Mouse (Mus musculus) C2C12 (cell line): ENCODE results near the gene Nenf. TPM values are rescaled to one million over a fixed set of nuclear protein-coding genes. Genes with fewer than 3 reads are reported as not detected.

ENCODE experiments used
- H3K27me3 ChIP-seq: one replicate; pipeline ENCODE4 v1.6.1; 2011; ENCODE audit not compliant: control insufficient read depth, insufficient read depth, insufficient read length
- H3K36me3 ChIP-seq: one replicate; pipeline ENCODE4 v1.6.1; 2011; ENCODE audit not compliant: control insufficient read depth, insufficient read depth
- H3K4me3 ChIP-seq: one replicate; pipeline ENCODE4 v1.5.1; 2011; ENCODE audit warnings: mild to moderate bottlenecking, control low read depth; ENCODE audit not compliant: poor library complexity, insufficient read depth, severe bottlenecking
- H3K79me2 ChIP-seq: one replicate; pipeline ENCODE4 v1.6.1; 2011; ENCODE audit not compliant: control insufficient read depth, insufficient read depth
- H3K79me3 ChIP-seq: one replicate; pipeline ENCODE4 v1.6.1; 2011; ENCODE audit warnings: low read depth, control low read depth
- H3ac ChIP-seq: one replicate; pipeline ENCODE3; 2011; ENCODE audit warnings: low read depth; ENCODE audit not compliant: control insufficient read depth, insufficient read length
- CEBPB ChIP-seq: IDR thresholded peaks from one replicate; pipeline ENCODE4 v1.6.1; 2011; ENCODE audit warnings: low read depth, mild to moderate bottlenecking, control low read depth, moderate library complexity
- CTCF ChIP-seq: IDR thresholded peaks from one replicate; pipeline ENCODE4 v1.5.1; 2011; ENCODE audit not compliant: control insufficient read depth, insufficient read depth, insufficient read length
- FOSL1 ChIP-seq: IDR thresholded peaks from one replicate; pipeline ENCODE4 v1.8.0; 2011; ENCODE audit warnings: mild to moderate bottlenecking, low read length; ENCODE audit not compliant: poor library complexity, insufficient read depth, severe bottlenecking
- MAX ChIP-seq: IDR thresholded peaks from one replicate; pipeline ENCODE4 v1.6.1; 2011; ENCODE audit warnings: mild to moderate bottlenecking, control low read depth
- MYOD1 ChIP-seq: IDR thresholded peaks from one replicate; pipeline ENCODE4 v1.6.1; 2011; ENCODE audit warnings: low read depth; ENCODE audit not compliant: control insufficient read depth, insufficient read length
- MYOG ChIP-seq: IDR thresholded peaks from one replicate; pipeline ENCODE4 v1.6.1; 2011; ENCODE audit not compliant: control insufficient read depth, insufficient read length; ENCODE audit errors: extremely low read depth
- USF1 ChIP-seq: IDR thresholded peaks from one replicate; pipeline ENCODE4 v1.6.1; 2011; ENCODE audit warnings: low read depth, mild to moderate bottlenecking, control low read depth, moderate library complexity
- polyA plus RNA-seq: library from polyadenylated mRNA; unstranded; fragments of >200 nt; fragmentation: generic; extraction: Trizol; gene quantifications from one replicate; pipeline ENCODE4 v1.2.1, GENCODE M21; 2012; ENCODE audit warnings: missing spikeins

Gene Nenf
- polyA plus RNA-seq, 1 experiment: 98.5 TPM

DNA sequence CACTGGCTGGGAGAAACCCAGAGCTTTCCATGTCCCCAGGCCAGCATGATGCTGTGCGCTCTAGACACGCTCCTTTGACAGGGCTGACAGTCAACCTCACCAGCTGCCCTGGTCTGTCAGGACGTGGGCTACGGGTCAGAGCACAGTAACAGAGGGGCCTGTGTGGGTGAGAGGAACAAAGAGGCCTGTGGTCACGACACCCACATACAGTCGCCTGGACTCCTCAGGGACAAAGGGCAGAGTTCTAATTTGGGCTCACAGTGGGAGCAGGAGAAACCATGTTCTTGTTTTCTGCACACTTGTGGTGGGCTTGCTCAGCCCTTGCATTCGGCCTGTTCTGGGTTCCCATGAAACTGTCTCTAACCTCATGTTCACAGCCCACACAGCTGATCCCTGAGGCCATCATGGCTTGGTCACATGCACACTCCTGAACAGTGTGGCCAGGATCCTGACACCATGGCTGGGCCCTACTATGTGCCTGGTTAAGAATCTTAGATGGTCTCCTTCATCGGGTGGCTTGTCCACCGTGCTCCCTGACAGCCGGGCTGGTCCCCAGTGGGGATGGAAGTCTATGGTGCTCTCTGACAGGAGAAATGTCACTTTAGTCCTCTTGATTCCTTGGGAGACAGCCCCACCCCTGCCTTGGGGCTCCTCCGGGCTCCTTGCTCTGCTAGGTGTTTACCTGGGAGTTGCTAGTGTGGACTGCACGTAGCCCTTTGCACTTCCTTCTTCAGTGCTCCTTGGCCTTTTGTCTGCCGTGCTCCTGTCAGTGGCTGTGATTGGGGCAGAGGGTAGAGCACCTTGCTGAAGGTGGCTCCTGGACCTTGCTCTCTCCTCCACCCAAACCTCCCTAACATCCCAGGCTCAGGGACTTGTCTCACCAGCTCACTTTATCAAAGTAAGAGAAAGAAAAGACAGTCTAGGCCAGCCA is 34.6 kb downstream of the Nenf start:
- Histone ChIP-seq H3K4me3 (no peak overlapping the region), H3K27me3 (no peaks in the 10 kb centered on the region)
- TF ChIP-seq CEBPB (no peak), MYOD1 (peak; percentile 83)

DNA sequence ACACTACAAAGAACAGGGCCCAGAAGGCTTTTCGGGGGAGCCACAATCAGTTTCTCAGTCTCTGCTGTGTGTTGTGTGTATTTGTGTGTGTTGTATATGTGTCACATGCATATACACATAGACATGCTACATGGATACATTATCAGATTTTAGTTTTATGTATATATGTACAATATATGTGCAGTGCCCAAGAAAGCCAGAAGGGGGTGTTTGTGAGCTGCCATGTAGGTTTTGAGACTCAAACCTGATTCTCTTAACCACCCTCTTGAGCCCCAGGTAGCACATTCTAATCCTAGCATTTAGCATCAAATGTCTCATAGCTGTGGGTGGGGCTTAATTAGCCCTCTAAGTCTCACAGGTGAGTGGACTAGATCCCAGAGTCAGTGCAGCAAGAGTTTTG is 35.7 kb downstream of the Nenf start:
- Histone ChIP-seq H3K36me3 (no peaks in the 10 kb centered on the region), H3K79me3 (no peaks in the 10 kb centered on the region), H3ac (no peak overlapping the region), H3K27me3 (no peaks in the 10 kb centered on the region), H3K4me3 (no peak overlapping the region), H3K79me2 (no peaks in the 10 kb centered on the region)
- TF ChIP-seq FOSL1 (no peak), CTCF (no peak), MYOD1 (no peak), MAX (no peak), CEBPB (no peak), MYOG (no peak), USF1 (no peak)

More for the DNA sequence above, 34.6 kb downstream of the Nenf start:
- no peaks in the 10 kb centered on the region for H3K36me3 ChIP-seq
- no peaks in the 10 kb centered on the region for H3K79me3 ChIP-seq
- H3ac ChIP-seq: no peak overlapping the region
- no peaks in the 10 kb centered on the region for H3K79me2 ChIP-seq

DNA sequence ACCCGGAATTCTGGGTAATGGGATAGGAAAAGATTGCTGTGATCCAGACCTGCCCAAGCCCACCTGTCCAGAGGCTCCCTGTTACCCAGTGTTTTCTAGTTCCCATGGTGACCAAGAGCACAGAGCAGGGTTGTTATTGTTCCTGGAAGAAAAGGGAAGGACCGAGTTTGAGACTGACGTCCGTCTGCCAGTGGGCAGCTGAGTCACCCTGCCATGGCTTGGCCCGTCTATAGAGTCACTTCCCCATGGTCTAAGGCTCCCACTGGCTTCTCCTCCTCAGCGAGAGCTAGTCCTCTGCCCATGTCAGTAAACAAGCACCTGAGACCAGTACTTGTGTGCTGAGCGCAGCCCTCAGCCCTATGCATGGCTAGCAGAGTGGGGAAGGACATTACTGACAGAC is 36.8 kb downstream of the Nenf start:
- TF ChIP-seq MYOD1: no peak
- no peak for TF ChIP-seq MYOG
- TF ChIP-seq CEBPB: no peak
- no peak for TF ChIP-seq USF1
- no peak for TF ChIP-seq CTCF
- no peak for TF ChIP-seq FOSL1
- no peak for TF ChIP-seq MAX
- Histone ChIP-seq H3ac (no peak overlapping the region), H3K79me2 (no peaks in the 10 kb centered on the region), H3K4me3 (no peak overlapping the region), H3K27me3 (no peaks in the 10 kb centered on the region), H3K36me3 (no peaks in the 10 kb centered on the region), H3K79me3 (no peaks in the 10 kb centered on the region)

DNA sequence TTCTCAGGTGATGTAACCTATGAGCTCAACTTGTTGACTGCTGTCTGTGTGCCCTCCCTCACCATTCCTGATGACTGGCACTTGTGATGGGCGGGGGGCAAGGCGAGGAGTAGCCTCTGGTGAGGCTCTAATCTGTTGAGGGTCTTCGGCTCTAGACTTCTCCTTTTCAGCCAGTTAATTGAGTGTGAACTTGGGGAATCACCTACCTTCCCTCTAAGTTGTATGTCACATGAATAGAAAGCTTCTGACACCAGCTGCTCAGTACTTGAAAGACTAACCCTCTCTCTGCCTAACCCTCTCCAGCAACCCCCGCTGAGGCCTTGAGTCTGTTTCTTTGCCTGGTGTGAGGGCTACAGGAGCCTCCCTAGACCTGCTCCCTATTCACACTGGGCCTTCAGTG is 39.7 kb downstream of the Nenf start:
- no peaks in the 10 kb centered on the region for H3K36me3 ChIP-seq
- no peak overlapping the region for H3ac ChIP-seq
- TF ChIP-seq USF1 (no peak), MYOG (no peak), CTCF (no peak), CEBPB (no peak), FOSL1 (no peak), MAX (no peak)
- H3K79me3 ChIP-seq: no peaks in the 10 kb centered on the region
- no peaks in the 10 kb centered on the region for H3K27me3 ChIP-seq
- H3K4me3 ChIP-seq: no peak overlapping the region
- no peaks in the 10 kb centered on the region for H3K79me2 ChIP-seq

DNA sequence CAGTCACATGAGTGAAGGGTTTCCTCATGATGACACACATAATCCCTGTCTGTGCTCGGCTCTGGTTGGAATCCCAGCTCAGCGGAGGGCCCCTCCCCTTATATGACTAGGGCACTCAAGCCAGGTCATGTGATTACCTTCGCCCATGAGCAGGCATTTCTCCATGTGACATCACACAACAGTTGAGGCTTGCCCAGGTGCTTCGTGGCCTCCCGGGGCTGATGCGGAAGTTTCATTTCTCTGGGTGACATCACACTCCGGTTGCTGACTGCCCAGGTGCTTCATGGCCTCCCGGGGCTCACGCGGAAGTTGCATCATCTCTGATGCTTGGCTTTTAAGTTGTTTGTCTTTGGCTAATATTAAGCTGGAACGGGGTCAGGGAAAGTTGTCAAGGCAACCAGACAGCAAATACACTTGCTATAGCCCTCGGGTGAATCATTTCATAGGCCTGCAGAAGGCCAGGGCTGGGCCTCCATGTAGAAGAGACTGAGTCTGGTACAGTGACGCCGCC is 40.4 kb downstream of the Nenf start:
- H3K36me3 ChIP-seq: no peaks in the 10 kb centered on the region
- no peaks in the 10 kb centered on the region for H3K79me3 ChIP-seq
- H3K79me2 ChIP-seq: no peaks in the 10 kb centered on the region
- no peak overlapping the region for H3ac ChIP-seq
- TF ChIP-seq USF1 (peak; percentile 37), FOSL1 (no peak), MYOD1 (no peak), MAX (no peak), MYOG (no peak), CTCF (no peak), CEBPB (peak; percentile 59)
- H3K4me3 ChIP-seq: no peak overlapping the region
- no peaks in the 10 kb centered on the region for H3K27me3 ChIP-seq

DNA sequence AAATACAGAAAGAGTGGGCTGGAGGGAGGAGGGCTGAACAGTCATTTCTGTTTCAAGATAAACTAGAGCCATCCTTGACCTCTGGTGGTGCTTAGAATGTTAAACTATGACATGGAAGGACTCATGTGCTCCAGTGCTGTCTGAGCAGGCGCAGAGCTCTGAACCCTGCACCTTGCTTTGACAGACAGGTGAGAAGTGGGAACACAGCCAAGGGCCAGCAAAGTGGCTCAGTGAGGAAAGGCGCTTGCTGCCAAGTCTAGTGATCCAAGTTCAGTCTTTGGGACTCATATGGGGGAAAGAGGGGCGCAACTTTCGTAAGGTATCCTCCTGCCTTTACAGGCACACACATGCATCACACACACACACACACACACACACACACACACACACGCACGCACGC is 41.8 kb downstream of the Nenf start:
- Histone ChIP-seq H3K36me3 (no peaks in the 10 kb centered on the region), H3ac (no peak overlapping the region), H3K79me3 (no peaks in the 10 kb centered on the region), H3K27me3 (no peaks in the 10 kb centered on the region), H3K4me3 (no peak overlapping the region), H3K79me2 (no peaks in the 10 kb centered on the region)
- no peak for TF ChIP-seq MAX
- TF ChIP-seq USF1: no peak
- no peak for TF ChIP-seq MYOD1
- TF ChIP-seq MYOG: no peak
- TF ChIP-seq FOSL1: no peak
- no peak for TF ChIP-seq CTCF
- no peak for TF ChIP-seq CEBPB
